Mouse (Mus musculus): ENCODE measurements around the gene Frmd4a.
A peak's percentile ranks its signal among the peaks of the same experiment; 100 is the strongest.

Frmd4a gene

DNA sequence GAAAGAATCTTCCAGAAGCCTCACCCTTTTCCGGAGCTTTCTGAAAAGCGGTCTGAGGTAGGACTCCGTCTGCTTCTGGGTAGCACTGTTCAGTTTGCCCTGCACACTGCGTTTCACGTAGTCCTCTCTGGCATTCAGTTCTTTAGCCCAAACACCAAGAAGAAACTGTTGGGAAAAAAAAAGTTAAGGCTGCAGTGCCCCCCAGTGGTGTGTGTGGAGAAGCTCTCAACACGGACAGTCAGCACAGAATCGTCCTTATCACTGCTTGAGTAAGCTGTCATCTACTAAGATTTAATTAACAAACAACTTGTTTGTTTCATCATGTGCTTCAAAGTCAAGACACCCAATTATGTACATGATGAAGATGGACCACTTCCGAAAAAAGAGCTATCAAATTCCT, 618.3 kb downstream of the Frmd4a start:
- DNase-seq, result peak; percentile 40

DNA sequence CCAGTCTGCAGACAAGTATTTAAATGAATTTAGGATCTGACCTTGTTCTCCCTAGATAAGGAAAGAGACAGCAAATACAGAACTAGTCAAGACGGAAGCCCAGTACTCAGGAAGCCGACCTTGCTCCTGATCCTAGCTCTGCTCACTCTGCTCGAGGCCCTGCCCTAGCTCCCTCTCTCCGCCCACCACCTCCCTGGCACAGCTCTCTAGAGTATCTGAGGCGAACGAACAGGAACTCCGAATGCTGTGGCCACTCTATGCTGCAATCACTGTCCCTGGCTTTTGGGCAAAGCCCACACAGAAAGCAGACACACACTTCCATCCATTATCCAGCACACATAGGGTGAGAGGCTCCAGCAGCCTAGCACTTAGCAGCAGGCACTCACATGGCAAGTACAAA, 619.1 kb downstream of the Frmd4a start:
- no peak for DNase-seq

DNA sequence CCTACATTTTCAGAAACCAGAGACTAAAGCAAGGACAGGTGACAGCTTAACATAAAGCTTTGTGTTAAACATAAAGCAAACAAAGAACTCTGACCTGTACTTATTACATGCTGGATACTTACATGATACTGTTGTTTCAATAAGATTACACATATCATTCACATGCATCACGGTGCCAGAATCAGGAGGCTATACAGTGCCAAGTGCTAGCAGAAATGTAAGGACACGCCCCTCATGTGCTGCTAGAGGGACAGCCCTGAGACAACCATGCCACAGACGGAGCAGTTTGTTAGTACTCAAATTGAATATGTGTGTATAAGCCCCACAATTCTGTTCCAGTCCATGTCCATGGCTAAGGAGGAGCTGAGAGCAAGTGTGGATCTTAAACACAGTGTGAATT, 620.7 kb downstream of the Frmd4a start:
- DNase-seq, result no peak

DNA sequence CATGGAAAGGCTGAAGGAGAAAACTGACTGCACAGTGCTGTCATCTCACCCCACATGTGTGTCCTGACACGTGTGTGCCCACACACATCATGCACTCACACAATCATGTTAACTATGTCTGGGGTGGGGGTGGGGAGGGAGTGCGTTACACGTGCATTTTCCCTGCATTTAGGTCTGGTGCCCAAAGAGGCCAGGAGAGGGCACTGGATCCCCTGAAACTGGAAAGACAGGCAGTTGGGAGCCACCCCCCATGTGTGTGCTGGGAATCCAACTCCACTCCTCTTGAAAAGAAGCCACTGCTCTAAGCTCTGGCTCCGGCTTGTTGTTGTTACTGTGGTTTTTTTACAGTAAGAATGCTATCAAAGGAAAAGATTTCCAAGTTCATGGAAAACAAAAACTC, 627.5 kb downstream of the Frmd4a start:
- DNase-seq, result no peak

DNA sequence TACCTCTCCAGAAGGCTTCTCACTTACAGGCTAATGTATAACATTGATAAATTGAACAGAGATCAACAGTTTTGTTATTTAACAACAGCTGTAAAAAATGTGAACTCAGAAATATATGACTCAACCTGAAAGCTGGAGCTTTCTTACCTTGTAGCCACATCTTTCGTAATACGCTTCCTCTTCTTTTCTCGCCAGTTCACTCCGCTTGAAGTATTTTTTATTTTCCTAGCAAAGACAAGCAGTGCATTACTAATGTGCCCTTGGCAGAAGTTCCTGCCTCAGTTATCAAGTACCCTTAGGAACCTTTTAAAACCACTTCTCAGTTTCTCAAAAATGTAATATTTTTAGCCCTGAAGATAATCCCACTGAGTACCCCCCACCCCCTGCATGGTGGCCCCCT, 630.6 kb downstream of the Frmd4a start:
- DNase-seq, result no peak

DNA sequence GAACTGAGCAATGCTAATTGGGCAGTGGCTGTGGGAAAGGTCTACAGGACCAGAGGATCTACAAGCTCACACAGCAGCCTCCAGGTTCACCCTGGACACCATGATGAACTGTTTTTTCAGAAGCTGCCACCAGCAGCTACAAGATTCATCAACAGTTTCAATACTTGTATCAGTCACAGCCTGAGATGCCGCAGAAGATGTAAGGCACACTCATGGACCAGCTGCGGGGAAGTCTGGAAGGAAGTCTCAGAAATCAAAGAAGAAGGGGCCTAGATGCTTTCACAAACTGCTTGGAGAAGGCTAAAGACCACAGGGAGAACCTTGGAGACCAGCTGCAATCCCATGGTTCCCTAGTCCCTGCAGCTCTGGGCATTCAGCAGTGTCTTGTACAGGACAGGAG, 632.1 kb downstream of the Frmd4a start:
- no peak for DNase-seq

DNA sequence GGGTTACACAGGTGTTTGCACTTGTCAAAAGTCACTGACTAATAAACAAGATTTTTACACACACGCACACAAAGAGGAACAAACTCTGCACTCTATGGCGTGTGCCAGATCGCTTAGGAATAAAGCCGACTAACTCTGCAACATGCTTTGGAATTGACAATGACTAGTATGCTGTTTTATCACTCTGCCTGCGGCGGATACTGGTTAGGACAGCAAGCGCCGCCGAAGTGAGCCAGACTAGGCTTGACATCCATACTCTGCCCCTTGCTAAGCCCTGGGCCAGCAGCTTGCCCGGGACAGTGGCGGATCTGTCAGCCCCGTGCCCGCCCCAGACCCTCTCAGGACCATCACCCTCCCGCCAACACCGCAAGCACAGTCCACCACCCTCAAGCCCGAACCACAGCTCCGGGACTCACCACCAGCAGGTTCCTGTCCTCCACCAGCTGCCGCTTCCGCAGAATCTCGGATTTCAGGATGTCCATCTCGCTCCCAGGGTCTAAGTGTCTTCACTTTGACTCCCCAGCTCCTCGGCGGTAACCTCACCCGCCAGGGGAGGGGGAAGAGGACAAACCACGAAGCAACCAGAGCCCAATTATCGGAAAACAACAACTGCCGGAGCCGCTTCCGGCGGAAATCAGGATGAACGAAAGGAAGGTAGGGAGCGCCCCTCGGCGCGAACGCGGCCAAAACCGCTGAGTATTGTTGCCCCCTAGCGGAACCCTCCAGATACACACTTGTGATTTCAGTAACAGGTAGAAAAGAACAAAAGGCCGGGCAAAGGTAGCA, 634.2 kb downstream of the Frmd4a start, which contains the start of gene Prpf18:
Prpf18 (minus strand) TSS at position 614 of the 786 bp plus-strand sequence.
- DNase-seq, result peak; percentile 86

DNA sequence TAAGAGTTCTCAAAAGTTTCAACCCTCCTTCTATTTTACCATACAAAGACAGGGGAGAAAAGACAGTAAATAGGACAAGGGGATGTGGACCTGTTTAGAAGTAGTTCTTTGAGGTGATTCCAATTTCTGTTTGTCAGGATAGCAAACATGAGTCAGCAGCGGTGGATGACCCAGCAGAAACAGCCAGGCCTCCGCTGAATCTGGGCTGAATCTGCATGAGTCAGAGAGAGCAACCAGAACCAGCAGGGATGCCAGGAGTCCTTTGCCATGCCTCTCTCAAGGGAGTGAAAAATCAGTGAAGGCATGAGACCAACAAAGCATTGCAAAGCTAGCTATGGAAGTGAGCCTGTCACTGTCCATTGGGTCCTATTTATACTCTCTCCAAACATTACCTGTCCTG, 643.2 kb downstream of the Frmd4a start:
- DNase-seq, result no peak
